Comparison of ENCODE assay signal across 25 mouse cellular contexts in the genomic region with DNA sequence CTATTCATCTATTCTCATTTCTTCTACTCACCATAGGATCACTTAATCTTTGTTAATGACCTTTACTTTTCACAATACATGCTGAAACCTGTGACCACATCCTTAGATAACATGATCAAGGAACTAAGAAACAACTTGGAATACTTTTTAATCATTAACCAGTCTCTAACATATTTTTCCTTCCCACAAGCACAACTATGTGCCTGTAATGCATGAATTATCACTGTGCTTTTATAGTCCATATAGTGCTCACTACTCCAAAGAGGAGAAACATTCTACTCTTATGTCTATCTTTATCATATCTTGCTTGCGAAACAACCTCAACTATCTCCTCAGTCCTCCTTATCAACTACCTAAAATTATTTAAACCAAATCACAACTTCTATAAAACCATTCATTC.
"Had no signal": no experiment of that assay in that cellular context is flagged by ENCODE, and none has a peak within 500 bp of the region (broad histone marks: within the 10 kb centered on the region; RNA-seq: fewer than 3 reads in every experiment).

No protein-coding gene starts in this region.

- H3K9me3 ChIP-seq: heart, embryonic 10.5 days; heart, embryonic 12.5 days; hindbrain, embryonic 10.5 days; hindbrain, embryonic 12.5 days; limb, embryonic 13.5 days; limb, embryonic 15.5 days; liver, embryonic 12.5 days had no signal

- H3K4me3 ChIP-seq: gastrocnemius, adult 2 months; heart, embryonic 10.5 days; heart, embryonic 12.5 days; hindbrain, embryonic 10.5 days; hindbrain, embryonic 12.5 days; limb, embryonic 13.5 days; limb, embryonic 15.5 days; liver, embryonic 12.5 days had no signal

- DNase-seq: gastrocnemius, adult 2 months; gastrocnemius, postnatal 10 days; gastrocnemius, postnatal 25 days; heart, adult 18-20 months; heart, postnatal 10 days; heart, postnatal 4 days; kidney, adult 11 months; kidney, adult 2 months; kidney, adult 9 months; kidney, postnatal 10 days; kidney, postnatal 25 days; layer of hippocampus, adult 9-11 months; layer of hippocampus, postnatal 36 days had no signal

- H3K9ac ChIP-seq: heart, embryonic 12.5 days; hindbrain, embryonic 12.5 days; hindbrain, embryonic 14.5 days; limb, embryonic 13.5 days; limb, embryonic 15.5 days; liver, embryonic 12.5 days; liver, embryonic 14.5 days had no signal

- H3K4me1 ChIP-seq: heart, embryonic 10.5 days; heart, embryonic 12.5 days; hindbrain, embryonic 10.5 days; hindbrain, embryonic 12.5 days; limb, embryonic 13.5 days; limb, embryonic 15.5 days; liver, embryonic 12.5 days had no signal

- H3K27me3 ChIP-seq: heart, embryonic 12.5 days; hindbrain, embryonic 12.5 days; limb, embryonic 13.5 days; limb, embryonic 15.5 days; liver, embryonic 12.5 days had no signal

- H3K4me2 ChIP-seq: heart, embryonic 12.5 days; hindbrain, embryonic 12.5 days; hindbrain, embryonic 14.5 days; limb, embryonic 13.5 days; limb, embryonic 15.5 days; liver, embryonic 12.5 days had no signal

- ATAC-seq: forebrain, embryonic 16.5 days; hindbrain, embryonic 16.5 days; inflammation-experienced regulatory T-cells, adult 6 months; liver, embryonic 12.5 days had no signal

- H3K36me3 ChIP-seq: heart, embryonic 10.5 days; heart, embryonic 12.5 days; hindbrain, embryonic 10.5 days; hindbrain, embryonic 12.5 days; limb, embryonic 13.5 days; limb, embryonic 15.5 days; liver, embryonic 12.5 days had no signal

- H3K27ac ChIP-seq: gastrocnemius, adult 2 months; heart, embryonic 10.5 days; hindbrain, embryonic 10.5 days; hindbrain, embryonic 12.5 days; hindbrain, embryonic 14.5 days; limb, embryonic 13.5 days; limb, embryonic 15.5 days; liver, embryonic 12.5 days; liver, embryonic 14.5 days had no signal
